Mouse (Mus musculus) limb, embryonic 13.5 days (tissue): ENCODE data around the gene Dock1. TPM values are rescaled to one million over a fixed set of nuclear protein-coding genes. Genes with fewer than 3 reads are reported as not detected.

Experiments
- ATAC-seq: fragments of 200-750 bp; cut with Nextera tagmentation; 2 replicates; pipeline ENCODE4 v1.8.0; 2017; ENCODE audit warnings: low read depth, moderate number of reproducible peaks, moderate TSS enrichment; ENCODE audit not compliant: low FRiP score
- H3K27ac ChIP-seq: fragments of 300-500 bp; sonication (generic); 2 replicates; pipeline ENCODE4 v1.5.1; 2015; ENCODE audit warnings: inconsistent platforms, mild to moderate bottlenecking, moderate library complexity
- H3K27me3 ChIP-seq: fragments of 300-500 bp; sonication (generic); 2 replicates; pipeline ENCODE4 v1.6.1; 2015; ENCODE audit warnings: mild to moderate bottlenecking, inconsistent platforms
- H3K36me3 ChIP-seq: fragments of 300-500 bp; sonication (generic); 2 replicates; pipeline ENCODE4 v1.6.1; 2015; ENCODE audit warnings: inconsistent platforms, mild to moderate bottlenecking, moderate library complexity
- H3K4me1 ChIP-seq: fragments of 300-500 bp; sonication (generic); 2 replicates; pipeline ENCODE4 v1.6.1; 2015; ENCODE audit warnings: inconsistent platforms
- H3K4me2 ChIP-seq: fragments of 300-500 bp; sonication (generic); replicated peaks from 2 replicates; pipeline ENCODE4 v1.6.1; 2015; ENCODE audit warnings: inconsistent platforms, mild to moderate bottlenecking, moderate library complexity
- H3K4me3 ChIP-seq: fragments of 300-500 bp; sonication (generic); 2 replicates; pipeline ENCODE4 v1.5.1; 2015; ENCODE audit warnings: moderate library complexity, mild to moderate bottlenecking, inconsistent platforms
- H3K9ac ChIP-seq: fragments of 300-500 bp; sonication (generic); 2 replicates; pipeline ENCODE4 v1.6.1; 2015; ENCODE audit warnings: mild to moderate bottlenecking, inconsistent platforms
- H3K9me3 ChIP-seq: fragments of 300-500 bp; sonication (generic); 2 replicates; pipeline ENCODE4 v1.6.1; 2016; ENCODE audit warnings: inconsistent platforms
- WGBS: fragments of 180-500 bp; shearing (Covaris S2); methylation state at CpG from one replicate; pipeline ENCODE4 v1.1.7; 2015; 5-methylcytosine and 5-hydroxymethylcytosine counted together
- polyA plus RNA-seq: library from polyadenylated mRNA; unstranded; fragments of >200 nt; fragmentation: Nextera tagmentation; extraction: Ambion mirVana; gene quantifications from 2 replicates; pipeline ENCODE4 v1.2.1, GENCODE M21; 2015

Gene Dock1
- polyA plus RNA-seq, 1 experiment from 2014 or later = 45.1 TPM

- H3K9me3 ChIP-seq = no peaks in the 10 kb centered on the region
- WGBS = 94% methylated on average over 10 of the region's 10 CpGs
- no peaks in the 10 kb centered on the region for H3K27me3 ChIP-seq
- no peak overlapping the region for H3K4me2 ChIP-seq
- no peak for ATAC-seq
- H3K4me3 ChIP-seq = no peak overlapping the region
- peaks cover 11% of the 10 kb centered on the region for H3K4me1 ChIP-seq
- H3K27ac ChIP-seq = no peak overlapping the region
- peaks cover 50% of the 10 kb centered on the region for H3K36me3 ChIP-seq
- H3K9ac ChIP-seq = no peak overlapping the region
Measured at GRCm38 (mm10) chr7:135158381-135158780, 487.9 kb downstream of the Dock1 start.

GRCm38 (mm10) chr7:135159606-135160005 lies 489.2 kb downstream of the Dock1 start:
- Histone ChIP-seq H3K36me3 (peaks cover 52% of the 10 kb centered on the region), H3K4me2 (no peak overlapping the region), H3K9ac (no peak overlapping the region), H3K4me3 (no peak overlapping the region), H3K9me3 (no peaks in the 10 kb centered on the region), H3K4me1 (peaks cover 11% of the 10 kb centered on the region), H3K27ac (no peak overlapping the region), H3K27me3 (no peaks in the 10 kb centered on the region)
- no peak for ATAC-seq
- WGBS = 70% methylated on average over 4 of the region's 4 CpGs

- peaks cover 83% of the 10 kb centered on the region for H3K36me3 ChIP-seq
- no peak overlapping the region for H3K9ac ChIP-seq
Measured at GRCm38 (mm10) chr7:135165155-135165554, 494.7 kb downstream of the Dock1 start.

DNA sequence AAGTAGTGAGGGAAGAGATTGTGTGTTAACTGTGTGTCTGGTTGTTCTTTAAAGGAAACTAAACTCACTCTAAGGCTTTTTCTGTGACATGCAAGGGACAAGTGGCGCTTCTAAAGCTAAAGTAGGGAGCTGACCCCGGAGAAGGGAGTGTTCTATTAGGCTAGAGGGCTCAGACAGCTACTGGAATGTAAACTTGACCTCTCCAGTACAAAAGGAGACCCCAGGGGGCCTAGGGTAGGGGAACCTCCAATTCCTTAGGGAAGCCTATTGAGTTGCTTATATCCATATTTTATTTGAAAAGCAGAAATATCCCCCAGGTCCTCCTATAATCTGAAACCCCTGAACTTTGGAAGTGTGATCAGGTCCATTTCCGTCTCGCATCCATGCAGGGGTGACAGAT lies 499.5 kb downstream of the Dock1 start:
- H3K4me3 ChIP-seq = no peak overlapping the region
- 84% methylated on average over 4 of the region's 4 CpGs for WGBS
- H3K27ac ChIP-seq = no peak overlapping the region
- no peaks in the 10 kb centered on the region for H3K4me1 ChIP-seq
- ATAC-seq = no peak
- no peak overlapping the region for H3K4me2 ChIP-seq
- H3K9ac ChIP-seq = no peak overlapping the region
- no peaks in the 10 kb centered on the region for H3K27me3 ChIP-seq
- H3K9me3 ChIP-seq = no peaks in the 10 kb centered on the region
- peaks cover 67% of the 10 kb centered on the region for H3K36me3 ChIP-seq

More at GRCm38 (mm10) chr7:135165155-135165554, 494.7 kb downstream of the Dock1 start:
- 30% methylated on average over 3 of the region's 3 CpGs for WGBS
- Histone ChIP-seq H3K4me2 (no peak overlapping the region), H3K4me3 (no peak overlapping the region), H3K9me3 (no peaks in the 10 kb centered on the region), H3K4me1 (no peaks in the 10 kb centered on the region), H3K27ac (no peak overlapping the region), H3K27me3 (no peaks in the 10 kb centered on the region)
- no peak for ATAC-seq

DNA sequence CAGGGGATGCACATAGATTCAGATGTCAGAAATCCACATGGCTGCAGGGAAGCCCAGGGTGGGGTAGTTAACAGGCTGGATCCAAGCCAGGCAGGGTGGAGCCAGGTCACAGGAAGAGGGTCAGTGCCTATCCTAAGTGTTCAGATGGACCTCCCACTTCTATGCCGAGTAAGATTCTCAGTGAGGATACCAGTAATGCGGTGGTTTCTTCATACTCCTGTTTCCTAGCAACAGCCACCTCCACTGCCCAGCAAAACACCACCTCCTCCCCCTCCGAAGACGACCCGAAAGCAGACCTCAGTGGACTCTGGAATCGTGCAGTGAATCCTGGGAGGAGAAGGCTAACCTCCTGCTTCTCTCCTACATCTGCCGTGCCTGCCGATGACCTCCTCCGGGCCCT lies 501.8 kb downstream of the Dock1 start:
- Histone ChIP-seq H3K4me3 (no peak overlapping the region), H3K27ac (no peak overlapping the region), H3K9me3 (no peaks in the 10 kb centered on the region), H3K4me2 (no peak overlapping the region), H3K36me3 (peaks cover 45% of the 10 kb centered on the region), H3K9ac (no peak overlapping the region), H3K27me3 (no peaks in the 10 kb centered on the region), H3K4me1 (no peaks in the 10 kb centered on the region)
- 85% methylated on average over 9 of the region's 9 CpGs for WGBS
- no peak for ATAC-seq

DNA sequence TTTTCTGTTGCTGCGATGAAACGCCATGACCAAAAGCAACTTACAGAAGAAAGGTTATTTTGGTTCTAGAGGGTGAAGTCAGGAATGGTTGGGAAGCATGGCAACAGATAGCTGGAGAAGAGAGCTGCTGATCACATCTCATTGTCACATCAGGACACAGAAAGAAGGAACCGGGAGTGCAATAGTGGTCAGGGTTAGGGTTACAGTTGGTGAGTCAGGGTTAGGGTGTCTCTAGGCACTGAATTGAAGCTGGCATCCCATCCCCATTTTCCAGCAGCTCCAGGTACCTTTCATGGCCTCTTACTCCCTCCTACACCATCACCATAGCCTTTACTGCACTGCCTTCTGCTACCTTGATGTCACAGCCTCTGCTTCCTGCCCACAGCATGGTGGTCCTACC lies 523.7 kb downstream of the Dock1 start:
- H3K9ac ChIP-seq = no peak overlapping the region
- H3K9me3 ChIP-seq = no peaks in the 10 kb centered on the region
- no peaks in the 10 kb centered on the region for H3K27me3 ChIP-seq
- ATAC-seq = no peak
- 96% methylated on average over 3 of the region's 3 CpGs for WGBS
- H3K4me2 ChIP-seq = no peak overlapping the region
- H3K4me3 ChIP-seq = no peak overlapping the region
- H3K4me1 ChIP-seq = no peaks in the 10 kb centered on the region
- H3K27ac ChIP-seq = no peak overlapping the region
- no peaks in the 10 kb centered on the region for H3K36me3 ChIP-seq

DNA sequence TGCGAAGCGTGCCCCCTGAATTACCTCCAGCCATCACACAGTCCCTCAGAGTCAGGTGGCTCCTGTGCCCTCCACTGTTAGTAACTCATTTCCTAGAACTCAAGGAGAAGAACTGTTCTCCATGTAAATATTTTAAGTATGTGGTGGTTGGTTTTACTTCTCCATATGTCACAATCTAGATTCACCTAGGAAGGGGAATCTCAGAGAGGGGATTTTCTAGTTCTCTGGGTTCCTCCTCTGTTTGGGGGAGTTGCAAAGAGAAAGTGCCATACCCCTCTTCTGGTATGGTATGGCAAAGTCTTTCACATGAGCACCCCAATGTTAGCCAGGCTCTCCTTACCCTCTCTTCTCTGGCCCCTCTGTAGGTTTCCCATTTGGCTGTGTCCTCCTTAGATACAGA lies 525.2 kb downstream of the Dock1 start:
- Histone ChIP-seq H3K4me3 (no peak overlapping the region), H3K9ac (no peak overlapping the region)

DNA sequence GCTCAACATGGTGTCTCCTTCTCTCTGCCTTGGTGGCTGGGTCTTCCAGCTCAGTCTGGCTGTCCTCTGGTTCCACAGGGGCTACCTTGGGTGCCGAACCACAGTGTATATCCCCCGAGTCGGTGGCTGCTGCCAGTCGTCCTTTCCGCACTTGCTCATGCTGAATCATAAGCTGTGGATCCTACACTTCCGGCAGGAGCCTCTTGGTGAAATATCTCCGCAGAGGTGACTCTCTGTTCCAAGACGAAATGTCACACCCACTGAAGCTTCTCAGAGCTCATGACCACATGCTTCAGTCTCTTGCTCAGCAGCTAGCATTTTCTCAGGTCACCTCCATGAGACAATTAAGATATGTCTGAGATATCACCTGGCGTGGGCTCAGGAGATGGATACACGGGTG lies 526.4 kb downstream of the Dock1 start:
- no peaks in the 10 kb centered on the region for H3K4me1 ChIP-seq
- WGBS = 88% methylated on average over 10 of the region's 10 CpGs
- no peak overlapping the region for H3K27ac ChIP-seq
- H3K4me2 ChIP-seq = no peak overlapping the region
- H3K36me3 ChIP-seq = no peaks in the 10 kb centered on the region
- H3K9me3 ChIP-seq = no peaks in the 10 kb centered on the region
- no peaks in the 10 kb centered on the region for H3K27me3 ChIP-seq
- no peak overlapping the region for H3K4me3 ChIP-seq
- no peak for ATAC-seq
- H3K9ac ChIP-seq = no peak overlapping the region

More for the DNA sequence above, 525.2 kb downstream of the Dock1 start:
- no peaks in the 10 kb centered on the region for H3K9me3 ChIP-seq
- H3K27me3 ChIP-seq = no peaks in the 10 kb centered on the region
- no peaks in the 10 kb centered on the region for H3K36me3 ChIP-seq
- ATAC-seq = no peak
- H3K4me2 ChIP-seq = no peak overlapping the region
- no peak overlapping the region for H3K27ac ChIP-seq
- 89% methylated on average over 2 of the region's 2 CpGs for WGBS
- no peaks in the 10 kb centered on the region for H3K4me1 ChIP-seq

DNA sequence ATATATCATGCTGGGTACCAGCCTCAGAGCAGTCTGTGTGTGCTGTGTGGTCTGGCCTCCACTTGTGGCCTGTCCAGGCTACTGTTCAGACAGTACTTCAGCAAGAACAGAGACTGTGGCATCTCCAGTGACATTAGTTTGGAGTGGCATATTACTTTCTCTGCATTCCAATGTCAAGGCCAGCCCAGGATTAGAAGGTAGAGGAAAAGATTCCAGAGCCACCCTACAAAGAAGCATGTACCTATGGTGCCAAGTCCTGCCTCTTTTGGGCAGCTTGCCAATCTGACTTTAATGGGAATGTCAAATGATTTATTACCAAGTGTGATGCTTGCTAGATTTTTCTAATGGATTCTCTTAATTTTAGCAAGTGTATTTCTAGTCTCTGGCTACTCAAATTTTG lies 533.5 kb downstream of the Dock1 start:
- H3K9me3 ChIP-seq = no peaks in the 10 kb centered on the region
- no peak overlapping the region for H3K9ac ChIP-seq
- no peaks in the 10 kb centered on the region for H3K36me3 ChIP-seq
- no peak overlapping the region for H3K4me2 ChIP-seq
- no peaks in the 10 kb centered on the region for H3K27me3 ChIP-seq
- H3K4me1 ChIP-seq = peaks cover 8% of the 10 kb centered on the region; the same call in 1 of the 2 replicates
- H3K4me3 ChIP-seq = no peak overlapping the region
- ATAC-seq = no peak; the same call in 1 of the 2 replicates
- H3K27ac ChIP-seq = no peak overlapping the region

DNA sequence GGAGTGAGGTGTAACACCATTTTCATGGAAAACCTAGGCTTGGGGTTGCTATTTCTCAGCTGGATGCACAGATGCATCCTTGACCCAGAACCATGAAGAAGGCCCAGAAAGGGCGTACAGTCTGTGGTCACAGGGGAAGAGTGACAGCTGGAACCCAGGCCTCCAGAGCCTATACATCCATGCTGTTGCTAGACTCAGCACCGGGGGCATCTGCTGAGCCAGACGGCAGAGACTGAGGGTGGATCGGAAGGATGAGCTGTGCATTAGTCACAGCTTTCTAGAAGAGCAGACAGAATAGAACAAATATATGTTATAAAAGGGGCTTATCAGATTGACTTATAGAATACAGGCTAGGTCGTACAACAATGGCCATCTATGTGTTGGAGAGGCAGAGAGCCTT lies 534.7 kb downstream of the Dock1 start:
- Histone ChIP-seq H3K4me1 (peaks cover 8% of the 10 kb centered on the region; the same call in 1 of the 2 replicates), H3K4me3 (no peak overlapping the region), H3K27ac (no peak overlapping the region), H3K9me3 (no peaks in the 10 kb centered on the region), H3K4me2 (no peak overlapping the region), H3K27me3 (no peaks in the 10 kb centered on the region), H3K36me3 (no peaks in the 10 kb centered on the region), H3K9ac (no peak overlapping the region)
- WGBS = 84% methylated on average over 5 of the region's 5 CpGs
- no peak for ATAC-seq

- WGBS = 89% methylated on average over 6 of the region's 6 CpGs
- no peak for ATAC-seq
- H3K4me2 ChIP-seq = no peak overlapping the region
- H3K27me3 ChIP-seq = no peaks in the 10 kb centered on the region
- H3K9ac ChIP-seq = no peak overlapping the region
- H3K4me1 ChIP-seq = peaks cover 3% of the 10 kb centered on the region; the same call in 1 of the 2 replicates
- no peak overlapping the region for H3K4me3 ChIP-seq
- H3K27ac ChIP-seq = no peak overlapping the region
- H3K9me3 ChIP-seq = no peaks in the 10 kb centered on the region
- no peaks in the 10 kb centered on the region for H3K36me3 ChIP-seq
Measured at GRCm38 (mm10) chr7:135208947-135209567, 538.6 kb downstream of the Dock1 start.

- no peak overlapping the region for H3K9ac ChIP-seq
- H3K4me3 ChIP-seq = no peak overlapping the region
- no peaks in the 10 kb centered on the region for H3K27me3 ChIP-seq
- H3K4me2 ChIP-seq = no peak overlapping the region
- H3K9me3 ChIP-seq = no peaks in the 10 kb centered on the region
- H3K36me3 ChIP-seq = no peaks in the 10 kb centered on the region
- no peaks in the 10 kb centered on the region for H3K4me1 ChIP-seq
- ATAC-seq = no peak
- no peak overlapping the region for H3K27ac ChIP-seq
Measured at GRCm38 (mm10) chr7:135210296-135210695, 539.8 kb downstream of the Dock1 start.

GRCm38 (mm10) chr7:135210831-135211230 lies 540.4 kb downstream of the Dock1 start:
- no peak overlapping the region for H3K4me2 ChIP-seq
- no peak for ATAC-seq
- WGBS = 86% methylated on average over 2 of the region's 2 CpGs
- no peak overlapping the region for H3K9ac ChIP-seq
- H3K4me3 ChIP-seq = no peak overlapping the region
- no peaks in the 10 kb centered on the region for H3K36me3 ChIP-seq
- no peak overlapping the region for H3K27ac ChIP-seq
- H3K9me3 ChIP-seq = no peaks in the 10 kb centered on the region
- no peaks in the 10 kb centered on the region for H3K4me1 ChIP-seq
- no peaks in the 10 kb centered on the region for H3K27me3 ChIP-seq
